Mouse (Mus musculus) macrophage (primary cell): Measurements from ENCODE around the gene Tprgl. TPM values are rescaled to one million over a fixed set of nuclear protein-coding genes. Genes with fewer than 3 reads are reported as not detected.

ENCODE experiments used
- H3K27ac ChIP-seq: fragments of 350-480 bp; formaldehyde crosslinking; 2 replicates; pipeline ENCODE4 v1.9.0; 2021
- H3K36me3 ChIP-seq: fragments of 350-480 bp; formaldehyde crosslinking; 2 replicates; pipeline ENCODE4 v1.9.0; 2021; ENCODE audit errors: inconsistent target
- H3K4me3 ChIP-seq: fragments of 350-480 bp; formaldehyde crosslinking; 2 replicates; pipeline ENCODE4 v1.9.0; 2021; ENCODE audit errors: inconsistent target
- H3K79me2 ChIP-seq: fragments of 350-480 bp; formaldehyde crosslinking; 2 replicates; pipeline ENCODE4 v1.9.0; 2021; ENCODE audit errors: inconsistent target
- WGBS: methylation state at CpG from one replicate; pipeline ENCODE4 v1.1.7; 2026; ENCODE audit warnings: inconsistent platforms; ENCODE audit not compliant: missing documents; 5-methylcytosine and 5-hydroxymethylcytosine counted together
- polyA plus RNA-seq: library from polyadenylated mRNA; stranded (reverse); fragments of 250-400 nt; gene quantifications from 3 replicates; pipeline ENCODE4 v1.2.4, GENCODE M21; 2018; ENCODE audit warnings: inconsistent platforms

Tprgl gene
- polyA plus RNA-seq, 1 experiment from 2014 or later: 87.0 TPM

DNA sequence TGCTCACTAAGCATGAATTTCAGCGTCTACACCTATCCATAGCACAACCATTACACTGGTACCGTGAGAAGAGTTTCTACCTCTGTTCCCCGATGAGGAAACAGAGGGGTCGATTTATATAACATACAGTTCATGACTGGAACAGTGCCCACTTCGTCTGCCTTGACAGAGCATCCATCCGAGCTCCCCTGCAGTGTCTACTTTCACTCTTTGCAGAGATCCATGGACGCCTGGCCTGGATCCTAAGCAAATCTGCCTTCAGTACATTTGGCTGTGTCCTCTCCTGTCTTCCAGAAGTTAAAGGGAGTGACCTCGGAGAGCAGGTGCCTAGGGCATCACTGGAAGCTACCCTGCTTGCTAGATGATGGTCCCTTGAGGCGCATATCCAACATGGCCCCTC, 41.3 kb downstream of the Tprgl start:
- H3K27ac ChIP-seq: no peak overlapping the region
- H3K36me3 ChIP-seq: no peaks in the 10 kb centered on the region
- H3K79me2 ChIP-seq: no peaks in the 10 kb centered on the region
- H3K4me3 ChIP-seq: no peak overlapping the region
- 80% methylated on average over 9 of the region's 9 CpGs for WGBS

DNA sequence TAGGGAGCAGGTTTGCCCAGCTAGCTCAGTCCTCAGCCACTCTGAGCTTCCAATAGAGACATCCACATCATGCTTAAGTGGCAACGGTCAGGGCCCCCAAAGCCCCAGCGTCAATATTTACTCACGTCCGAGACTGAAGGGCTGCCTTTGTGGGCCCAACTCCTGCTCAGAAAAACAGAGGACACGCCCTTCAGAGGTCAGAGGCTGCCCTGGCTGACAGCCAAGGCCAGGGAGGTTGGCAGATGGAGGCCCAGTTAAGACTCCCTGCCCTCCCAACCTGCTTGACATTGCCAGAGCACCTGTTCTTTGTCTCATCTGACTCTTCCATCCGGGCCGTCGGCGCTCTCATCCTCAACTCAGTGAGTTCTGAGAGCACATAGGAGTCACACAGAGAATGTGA, 41.7 kb downstream of the Tprgl start:
- Histone ChIP-seq H3K36me3 (no peaks in the 10 kb centered on the region), H3K4me3 (no peak overlapping the region), H3K79me2 (no peaks in the 10 kb centered on the region), H3K27ac (no peak overlapping the region)
- WGBS: 78% methylated on average over 9 of the region's 9 CpGs

- no peaks in the 10 kb centered on the region for H3K79me2 ChIP-seq
- 69% methylated on average over 6 of the region's 7 CpGs for WGBS
- H3K36me3 ChIP-seq: no peaks in the 10 kb centered on the region
- H3K27ac ChIP-seq: no peak overlapping the region
- no peak overlapping the region for H3K4me3 ChIP-seq
Measured at GRCm38 (mm10) chr4:154116421-154116820, 44.0 kb downstream of the Tprgl start.

GRCm38 (mm10) chr4:154109850-154110243, 50.6 kb downstream of the Tprgl start:
- Histone ChIP-seq H3K4me3 (no peak overlapping the region), H3K27ac (no peak overlapping the region), H3K36me3 (no peaks in the 10 kb centered on the region), H3K79me2 (no peaks in the 10 kb centered on the region)
- WGBS: 76% methylated on average over 11 of the region's 11 CpGs

DNA sequence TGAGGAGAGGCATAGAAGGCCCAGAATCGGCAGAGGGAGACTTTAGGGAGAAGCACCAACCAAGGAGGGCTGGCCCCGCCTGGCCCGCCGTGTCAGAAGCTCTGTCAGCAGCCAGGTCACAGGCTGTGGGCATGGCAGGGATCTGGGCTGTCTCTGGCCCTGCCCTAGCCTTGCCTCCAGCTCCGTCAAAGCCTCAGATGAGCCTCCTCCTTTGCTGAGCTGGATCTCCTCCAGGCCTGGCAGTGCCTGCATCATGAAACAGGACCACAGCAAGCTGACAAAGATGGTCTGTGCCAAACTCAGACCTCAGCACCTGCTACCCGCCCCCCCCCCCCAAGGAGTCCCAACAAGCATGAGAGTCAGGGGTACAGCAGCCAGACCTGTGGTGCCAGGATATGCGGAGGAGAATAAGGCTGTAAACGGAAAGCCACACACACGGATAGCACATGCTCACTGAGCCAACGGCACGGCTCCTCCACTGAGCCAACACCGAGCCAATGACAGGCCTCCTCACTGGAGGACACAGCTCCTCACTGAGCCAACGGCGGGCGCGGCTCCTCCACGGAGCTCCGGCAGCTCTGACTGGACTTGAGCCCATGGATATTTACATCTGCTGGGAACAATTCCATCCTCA, 51.1 kb downstream of the Tprgl start:
- 60% methylated on average over 18 of the region's 18 CpGs for WGBS
- Histone ChIP-seq H3K79me2 (no peaks in the 10 kb centered on the region), H3K27ac (no peak overlapping the region), H3K4me3 (no peak overlapping the region), H3K36me3 (no peaks in the 10 kb centered on the region)

Other genes with a start within 250 kb of the Tprgl start
- 19.3 to 38.5 TPM (median 20.7 TPM) in 3 replicates for gene A430005L14Rik, start 203.4 kb downstream of the Tprgl start, polyA plus RNA-seq
- gene Dffb, start 185.5 kb downstream of the Tprgl start, polyA plus RNA-seq: 1.7 to 3.2 TPM (median 2.0 TPM) in 3 replicates
- 8.7 to 10.8 TPM (median 10.1 TPM) in 3 replicates for gene Cep104, start 185.5 kb downstream of the Tprgl start, polyA plus RNA-seq
- gene Lrrc47, start 148.9 kb downstream of the Tprgl start, polyA plus RNA-seq: 25.5 to 54.1 TPM (median 32.8 TPM) in 3 replicates
- 1.2 to 1.8 TPM (median 1.7 TPM) in 3 replicates for gene Smim1, start 134.4 kb downstream of the Tprgl start, polyA plus RNA-seq
- gene Ccdc27, start 118.0 kb downstream of the Tprgl start, polyA plus RNA-seq: not detected in 3 replicates
- gene Trp73, start 20.5 kb downstream of the Tprgl start, polyA plus RNA-seq: not detected in 3 replicates
- gene Wrap73, start 18.3 kb downstream of the Tprgl start, polyA plus RNA-seq: 3.5 to 10.3 TPM (median 8.7 TPM) in 3 replicates
- gene Megf6, start 10.1 kb upstream of the Tprgl start, polyA plus RNA-seq: not detected in 3 replicates
- gene Arhgef16, start 141.0 kb upstream of the Tprgl start, polyA plus RNA-seq: not detected in 3 replicates
- gene B230104I21Rik, start 175.5 kb upstream of the Tprgl start, polyA plus RNA-seq: not detected in 3 replicates